Mouse (Mus musculus) liver, embryonic 14.5 days (tissue): ENCODE results near the gene Nfkbia.

ENCODE experiments used
- CTCF ChIP-seq: IDR thresholded peaks from 2 replicates; pipeline ENCODE4 v1.5.1; 2016; ENCODE audit warnings: antibody characterized with exemption, low read depth, control low read depth
- EP300 ChIP-seq: IDR thresholded peaks from 2 replicates; pipeline ENCODE4 v1.6.1; 2016; ENCODE audit warnings: antibody characterized with exemption, low read depth

DNA sequence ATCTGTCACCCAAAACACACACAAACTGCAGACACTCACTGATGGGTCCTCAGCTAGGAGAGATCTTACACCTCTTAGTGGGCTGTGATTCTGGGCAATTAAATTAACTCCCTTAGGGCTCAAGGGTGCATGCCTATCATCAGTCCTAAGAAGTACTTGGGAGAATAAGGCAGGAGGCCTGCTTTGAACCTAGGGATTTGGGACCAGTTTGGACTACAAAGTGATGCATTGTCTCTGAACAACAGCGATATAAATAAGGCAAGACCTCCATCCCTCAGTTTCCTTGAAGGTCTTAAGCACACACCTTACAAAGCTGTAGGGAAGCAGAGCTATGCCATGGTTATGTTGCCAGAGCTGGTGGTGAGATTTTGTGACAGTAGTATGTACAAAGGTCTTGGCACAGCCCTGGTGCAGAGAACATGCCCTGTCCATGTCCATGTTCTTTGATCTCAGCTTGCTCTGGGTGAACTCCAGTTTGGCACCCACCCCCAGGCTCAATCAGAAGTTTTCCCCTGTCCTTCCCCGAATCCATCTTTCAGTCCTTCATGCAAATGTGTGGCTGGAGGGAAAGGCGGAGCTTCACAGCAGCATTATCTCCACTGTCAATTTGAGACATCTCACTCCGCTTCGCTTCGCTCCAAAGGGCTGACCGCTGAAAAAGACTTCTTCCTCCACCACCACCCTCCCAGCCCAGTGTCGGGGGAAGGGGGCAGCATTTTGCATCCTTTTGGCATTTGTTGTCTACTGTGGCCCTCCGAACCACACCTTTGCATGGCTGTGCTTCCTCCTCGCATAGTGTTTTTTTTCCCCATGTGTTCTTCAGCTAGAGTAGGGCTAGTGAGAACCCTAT, 24.9 kb downstream of the Nfkbia start:
- TF ChIP-seq CTCF (no peak), EP300 (no peak)
